Mouse (Mus musculus): ENCODE data around the gene Klf13. TPM values are rescaled to one million over a fixed set of nuclear protein-coding genes. Genes with fewer than 3 reads are reported as not detected.
A peak's percentile ranks its signal among the peaks of the same experiment; 100 is the strongest.

The Klf13 gene
- total RNA-seq, 2 experiments from 2014 or later: 200 to 216 TPM

DNA sequence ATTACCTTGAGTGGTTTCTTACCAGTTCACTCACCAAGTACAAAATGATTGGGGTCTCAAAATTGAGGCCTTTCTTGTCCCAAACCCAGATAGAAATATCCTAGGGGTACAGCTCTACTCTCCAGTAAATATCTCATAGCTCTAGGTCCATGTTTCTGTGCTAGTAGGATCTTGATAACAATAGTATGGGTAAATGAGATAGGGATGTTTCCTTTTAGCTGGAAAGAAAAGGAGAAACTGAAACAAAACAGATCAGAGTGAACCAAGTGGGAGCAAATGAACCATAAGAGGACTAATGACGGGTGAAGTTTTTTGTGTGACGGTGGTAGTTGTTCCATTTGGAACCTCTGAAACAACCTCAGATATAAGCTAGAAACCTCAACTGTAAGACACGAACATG is 2.3 kb upstream of the Klf13 start:
- Histone ChIP-seq H3K27ac (no peak overlapping the region), H3K4me3 (no peak overlapping the region)
- no peak for TF ChIP-seq CTCF (conservative IDR thresholded peaks at IDR 0.05)
- DNase-seq (ENCODE audit: low spot score in 2 of 2): no peak

DNA sequence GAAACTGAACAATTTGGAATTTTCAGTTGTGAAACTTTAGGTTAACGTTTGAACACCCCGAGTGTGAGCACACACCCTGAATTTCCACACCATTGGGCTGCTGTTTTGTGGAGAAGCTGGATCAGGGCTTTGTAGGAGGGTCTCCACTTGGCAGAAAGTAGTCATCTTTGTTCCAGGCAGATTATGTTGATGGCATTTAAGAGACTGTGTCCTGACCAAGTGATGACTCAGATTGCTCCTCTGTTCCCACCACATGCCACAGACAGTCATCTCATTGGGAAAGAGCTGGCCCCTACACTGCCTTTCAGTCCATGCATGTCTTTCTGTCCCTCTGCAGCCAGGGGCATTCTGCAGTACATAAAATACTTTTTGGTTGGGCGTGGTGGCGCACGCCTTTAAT is 1.6 kb upstream of the Klf13 start:
- DNase-seq (ENCODE audit: low spot score in 2 of 2): no peak
- TF ChIP-seq CTCF (conservative IDR thresholded peaks at IDR 0.05): no peak
- no peak overlapping the region for H3K4me3 ChIP-seq
- H3K27ac ChIP-seq: peak overlapping the region; percentile 100

DNA sequence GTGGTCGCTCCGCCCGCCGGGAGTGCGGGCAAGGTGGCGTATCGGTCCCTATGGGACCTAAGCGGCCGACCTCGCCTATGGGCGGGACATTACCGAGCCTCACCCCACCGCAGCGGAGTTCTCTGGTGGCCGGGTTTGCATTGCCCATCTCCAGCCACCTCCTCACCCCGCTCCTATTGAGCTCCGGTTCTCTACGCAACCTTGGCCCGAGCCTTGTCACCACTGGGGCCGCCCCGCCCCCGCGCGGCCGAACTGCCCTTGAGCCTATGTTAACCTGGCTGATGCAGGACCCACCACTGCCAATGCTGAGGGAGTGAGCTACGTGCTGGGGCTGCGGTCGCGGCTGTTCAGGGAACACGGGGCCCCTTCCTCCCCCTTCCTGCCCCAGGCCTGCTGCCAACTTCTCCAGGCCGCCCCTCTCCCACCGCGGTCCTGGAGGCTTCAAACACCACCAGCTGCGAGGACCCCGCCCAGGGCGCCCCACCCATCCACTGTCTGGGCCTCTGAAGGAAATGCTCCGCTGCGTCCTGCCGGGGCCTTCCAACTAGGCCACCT is 759 bp upstream of the Klf13 start:
- peak; percentile 36 for TF ChIP-seq CTCF (conservative IDR thresholded peaks at IDR 0.05)
- Histone ChIP-seq H3K27ac (peak overlapping the region; percentile 100), H3K4me3 (peak overlapping the region; percentile 94)
- DNase-seq (ENCODE audit: low spot score in 2 of 2): peak; percentile 37 to 42

DNA sequence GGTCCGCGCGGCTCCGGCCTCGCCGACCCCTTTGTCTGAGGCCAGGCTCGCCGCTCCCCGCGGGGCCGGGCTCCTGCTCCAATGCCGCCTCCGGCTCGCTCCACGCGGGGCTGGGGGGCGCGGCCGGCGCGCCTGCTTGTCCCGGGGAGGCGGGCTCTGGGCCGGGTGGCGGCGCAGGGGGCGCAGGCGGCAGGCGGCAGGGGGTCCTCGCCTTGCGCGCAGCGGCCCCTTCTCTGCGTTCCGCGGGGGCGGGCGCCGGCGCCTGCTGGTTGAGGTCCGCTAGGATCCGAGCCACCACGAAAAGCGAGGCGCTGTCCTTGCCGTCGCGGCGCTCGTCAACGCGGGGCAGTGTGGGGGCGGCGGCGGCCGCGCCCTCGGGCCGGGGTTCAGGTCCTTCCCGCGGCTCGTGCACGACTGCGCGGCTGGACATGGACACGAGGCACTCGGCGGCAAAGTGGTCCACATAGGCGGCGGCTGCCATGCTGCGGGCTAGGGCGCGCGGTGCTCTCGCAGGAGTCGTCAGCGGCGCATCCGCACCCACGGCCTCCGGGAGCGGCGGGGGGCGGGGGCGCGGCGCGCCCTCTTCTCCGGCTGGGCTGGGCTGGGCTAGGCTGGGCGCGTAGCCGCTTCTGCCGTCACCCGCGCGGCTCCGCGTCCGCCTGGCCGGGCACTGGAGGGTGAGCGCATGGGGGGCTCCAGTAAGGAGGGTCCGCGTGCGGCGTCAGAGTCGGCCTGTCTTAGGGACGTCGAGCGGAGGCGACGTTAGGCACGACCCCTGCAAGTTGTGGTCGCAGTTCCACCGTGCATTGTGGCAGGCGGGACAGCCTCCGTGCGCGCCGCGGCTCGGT is 425 bp downstream of the Klf13 start:
- Histone ChIP-seq H3K27ac (peak overlapping the region; percentile 100), H3K4me3 (peak overlapping the region; percentile 94)
- TF ChIP-seq CTCF (conservative IDR thresholded peaks at IDR 0.05): no peak
- peak; percentile 44 to 58 for DNase-seq (ENCODE audit: low spot score in 2 of 2)

DNA sequence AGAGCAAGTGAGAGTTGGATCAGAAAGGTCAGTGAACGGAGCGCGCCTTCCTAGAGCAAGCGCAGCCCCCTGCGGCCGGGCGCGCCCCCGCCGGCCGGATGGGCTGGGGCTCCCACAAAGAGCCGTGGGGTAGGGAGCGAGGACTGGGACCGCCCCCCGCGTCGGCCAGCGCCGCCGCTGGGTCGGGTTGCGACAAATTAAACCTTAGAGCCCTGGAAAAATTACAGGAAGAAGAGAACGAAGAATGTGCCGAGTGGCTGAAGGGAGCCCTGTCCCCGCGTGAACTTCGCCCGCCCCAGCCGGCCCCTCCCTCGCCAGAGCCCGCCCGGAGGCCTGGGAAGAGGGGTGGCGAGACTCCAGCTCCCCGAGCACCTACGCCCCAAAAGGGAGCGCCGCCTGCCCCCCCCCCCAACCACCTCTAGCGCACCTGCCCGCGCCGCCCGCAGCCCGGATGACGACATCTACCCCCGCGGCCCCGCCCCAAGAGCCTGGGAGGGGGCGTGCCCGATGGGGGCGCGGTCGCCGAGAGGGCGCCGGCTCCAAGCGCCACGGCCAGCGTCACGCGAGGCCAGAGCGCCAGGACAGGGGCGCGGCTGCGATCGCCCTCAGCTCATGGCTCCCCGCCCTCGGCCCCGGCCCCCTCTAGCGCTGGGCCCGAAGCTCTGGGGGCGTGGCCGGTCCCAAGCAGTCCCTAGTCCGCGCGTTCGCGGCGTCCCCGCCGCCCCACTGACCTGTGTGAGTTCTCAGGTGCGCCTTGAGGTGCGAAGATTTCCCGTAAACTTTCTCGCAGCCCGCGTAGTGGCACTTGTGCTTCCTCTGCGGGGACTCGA is 1.3 kb downstream of the Klf13 start:
- Histone ChIP-seq H3K27ac (peak overlapping the region; percentile 100), H3K4me3 (peak overlapping the region; percentile 94)
- peak; percentile 30 for TF ChIP-seq CTCF (conservative IDR thresholded peaks at IDR 0.05)
- DNase-seq (ENCODE audit: low spot score in 2 of 2): peak; percentile 29 to 53

DNA sequence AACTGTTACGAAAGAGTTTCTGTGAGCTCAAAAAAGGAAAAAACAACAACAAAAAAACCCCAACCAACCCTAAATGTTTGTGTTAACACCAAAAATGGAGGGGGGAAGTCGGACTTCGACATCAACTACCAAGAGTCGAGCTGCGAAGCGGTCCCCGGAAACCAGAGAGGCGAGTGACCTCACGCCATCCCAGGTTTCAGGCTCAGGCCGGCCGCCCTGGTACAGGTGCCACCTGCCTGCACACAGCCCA is 1.8 kb downstream of the Klf13 start:
- no peak for DNase-seq (ENCODE audit: low spot score in 2 of 2)
- Histone ChIP-seq H3K4me3 (peak overlapping the region; percentile 94), H3K27ac (peak overlapping the region; percentile 100)
- TF ChIP-seq CTCF (conservative IDR thresholded peaks at IDR 0.05): no peak

DNA sequence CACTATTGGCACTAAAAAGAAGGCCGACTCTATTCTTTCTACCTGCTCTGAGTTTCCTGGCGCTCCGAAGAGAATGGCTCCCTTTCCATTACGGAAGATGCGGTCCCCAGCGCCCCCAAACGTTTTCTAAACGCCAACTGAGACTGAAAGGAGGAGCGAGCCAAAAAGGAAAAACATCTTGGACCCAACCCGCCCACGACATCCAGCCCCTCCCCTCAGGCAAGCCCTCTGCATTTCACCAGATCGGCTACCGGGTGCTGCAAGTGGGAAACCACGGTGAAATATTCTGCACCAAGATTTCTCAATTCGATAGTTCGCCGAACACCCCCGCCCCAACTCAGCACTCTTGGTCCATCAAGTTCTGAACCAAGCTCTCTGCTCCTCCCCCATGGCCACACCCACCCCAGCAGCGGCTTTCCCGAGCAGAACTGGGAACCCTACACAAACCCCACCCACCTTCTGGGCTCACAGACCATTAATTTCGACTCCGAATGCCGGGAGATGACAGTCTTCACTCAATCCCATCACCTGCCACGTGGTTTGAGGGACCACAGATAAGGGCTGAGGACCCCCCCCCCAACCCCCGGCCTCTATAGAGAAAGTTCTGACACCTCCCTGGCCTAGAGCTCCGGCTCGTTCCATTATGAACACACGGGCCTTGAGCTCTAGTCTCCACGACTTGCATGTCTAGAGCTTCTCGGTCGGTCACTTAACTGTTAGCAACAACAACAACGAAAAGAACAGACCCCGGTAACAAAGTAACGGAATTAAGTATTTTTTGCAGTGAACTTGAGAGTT is 2.3 kb downstream of the Klf13 start:
- peak; percentile 69 for TF ChIP-seq CTCF (conservative IDR thresholded peaks at IDR 0.05)
- peak overlapping the region; percentile 100 for H3K27ac ChIP-seq
- peak overlapping the region; percentile 94 for H3K4me3 ChIP-seq
- peak; percentile 73 to 83 for DNase-seq (ENCODE audit: low spot score in 2 of 2)

DNA sequence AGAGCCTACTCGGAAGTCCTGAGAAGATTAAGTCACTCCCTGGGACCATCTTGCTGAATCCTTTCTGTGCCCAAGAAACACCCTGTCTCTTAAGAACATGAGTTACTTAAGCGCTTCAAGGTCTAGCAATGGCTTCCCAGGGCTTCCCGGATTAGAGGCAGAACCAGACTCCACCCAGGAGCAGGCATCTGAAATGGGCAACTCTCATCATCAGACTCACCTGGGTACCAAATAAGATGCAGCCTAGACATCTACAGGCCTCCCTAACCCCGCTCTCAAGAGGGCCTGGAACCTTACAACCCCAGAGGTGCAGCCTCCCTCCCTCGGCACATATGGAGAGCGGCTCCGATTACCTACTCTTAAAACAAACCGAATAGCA is 2.9 kb downstream of the Klf13 start:
- DNase-seq (ENCODE audit: low spot score in 2 of 2): no peak
- Histone ChIP-seq H3K4me3 (peak overlapping the region; percentile 94), H3K27ac (peak overlapping the region; percentile 100)
- TF ChIP-seq CTCF (conservative IDR thresholded peaks at IDR 0.05): no peak

DNA sequence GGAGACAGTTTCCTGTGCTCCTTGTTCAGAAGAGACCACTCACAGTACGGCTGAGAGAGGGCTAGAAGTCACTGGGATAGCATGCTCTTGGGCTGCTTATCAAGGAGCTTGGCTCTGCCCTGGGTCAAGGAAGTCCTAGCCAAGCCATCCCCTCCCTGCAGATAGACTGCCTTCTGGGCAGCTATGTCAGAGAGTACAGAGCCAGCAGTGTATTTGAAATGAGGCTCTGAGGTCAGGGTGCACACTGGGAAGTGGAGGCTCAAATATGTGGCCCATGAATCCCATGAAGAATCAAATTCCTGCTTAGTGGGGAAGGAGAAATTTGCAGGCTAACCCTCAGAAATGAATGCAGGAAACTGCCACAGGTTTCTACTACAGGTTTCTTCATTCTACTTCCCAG is 4.2 kb downstream of the Klf13 start:
- H3K27ac ChIP-seq: peak overlapping the region; percentile 100
- no peak for TF ChIP-seq CTCF (conservative IDR thresholded peaks at IDR 0.05)
- H3K4me3 ChIP-seq: peak overlapping the region; percentile 94
- DNase-seq (ENCODE audit: low spot score in 2 of 2): no peak

DNA sequence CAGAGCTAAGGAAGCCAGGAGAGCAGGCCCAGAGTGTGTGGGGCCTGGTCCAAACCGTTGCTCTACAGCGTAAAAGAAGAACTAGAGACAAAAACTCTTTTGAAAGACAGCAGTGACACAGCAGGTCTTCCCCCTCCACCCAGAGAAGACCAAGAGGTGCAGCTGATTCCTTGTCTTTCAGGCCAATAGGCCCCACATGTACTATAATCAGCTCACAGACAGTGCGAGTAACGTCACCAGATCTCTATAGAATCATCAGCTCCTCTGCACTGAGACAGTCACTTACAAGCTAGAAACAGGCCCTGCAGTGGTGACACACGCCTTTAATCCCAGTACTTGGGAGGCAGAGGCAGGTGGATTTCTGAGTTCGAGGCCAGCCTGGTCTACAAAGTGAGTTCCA is 4.8 kb downstream of the Klf13 start:
- TF ChIP-seq CTCF (conservative IDR thresholded peaks at IDR 0.05): no peak
- Histone ChIP-seq H3K4me3 (no peak overlapping the region; the same call in 1 of the 2 replicates), H3K27ac (peak overlapping the region; percentile 100)
- DNase-seq (ENCODE audit: low spot score in 2 of 2): no peak

DNA sequence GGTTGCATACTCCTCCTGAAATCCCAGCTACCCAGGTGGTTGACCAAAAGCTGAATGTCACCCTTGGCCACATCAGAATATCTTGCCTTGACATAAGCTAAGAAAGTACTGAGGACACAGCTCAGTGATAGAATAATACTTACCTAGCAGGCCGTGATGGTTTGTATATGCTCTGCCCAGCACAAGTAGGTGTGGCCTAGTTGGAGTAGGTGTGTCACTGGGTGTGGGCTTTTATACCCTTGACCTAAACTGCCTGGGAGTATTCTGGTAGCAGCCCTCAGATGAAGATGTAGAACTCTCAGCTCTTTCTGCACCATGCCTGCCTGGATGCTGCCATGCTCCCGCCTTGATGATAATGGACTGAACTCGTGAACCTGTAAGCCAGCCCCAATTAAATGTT is 6.3 kb downstream of the Klf13 start:
- DNase-seq (ENCODE audit: low spot score in 2 of 2): no peak
- Histone ChIP-seq H3K27ac (no peak overlapping the region), H3K4me3 (no peak overlapping the region)
- TF ChIP-seq CTCF (conservative IDR thresholded peaks at IDR 0.05): no peak

DNA sequence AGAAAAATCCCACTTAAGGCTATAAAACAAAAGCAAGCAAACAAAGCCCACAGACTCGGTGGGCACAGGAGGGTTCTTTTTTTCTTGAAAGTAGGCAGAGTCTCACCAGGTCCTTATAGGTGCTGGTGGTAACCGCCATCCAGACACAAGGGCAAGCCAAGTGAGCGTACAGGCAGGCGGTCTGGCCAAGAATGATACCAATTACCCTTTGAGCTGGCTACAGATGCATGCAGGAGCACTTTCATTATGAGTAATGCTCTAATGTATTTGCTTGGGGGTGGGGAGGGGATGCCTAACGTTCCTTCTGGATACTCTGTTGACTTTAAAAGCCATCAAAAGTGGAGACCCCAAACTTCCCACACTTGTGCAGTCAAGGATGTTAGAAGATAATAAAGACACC is 7.9 kb downstream of the Klf13 start:
- no peak overlapping the region for H3K4me3 ChIP-seq

DNA sequence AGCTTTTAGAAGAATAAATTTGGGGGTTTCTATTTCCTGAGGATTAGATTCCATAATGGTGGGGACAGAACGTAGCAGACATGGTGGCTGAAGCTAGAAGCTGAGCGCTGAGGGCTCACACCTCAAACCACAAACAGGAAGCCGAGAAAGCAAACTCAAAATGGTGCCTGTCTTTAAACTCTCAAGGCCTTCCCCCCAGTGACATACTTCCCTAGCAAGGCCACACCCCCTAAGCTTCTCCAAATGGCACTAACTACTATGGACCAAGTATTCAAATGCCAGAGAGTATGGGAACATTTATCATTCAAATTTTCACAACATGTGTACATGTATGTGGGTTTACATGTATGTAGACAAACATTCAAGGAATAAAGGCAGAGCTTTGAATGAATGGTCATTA is 8.6 kb downstream of the Klf13 start:
- no peak for TF ChIP-seq CTCF (conservative IDR thresholded peaks at IDR 0.05)
- peak overlapping the region; percentile 82 for H3K27ac ChIP-seq
- H3K4me3 ChIP-seq: no peak overlapping the region
- DNase-seq (ENCODE audit: low spot score in 2 of 2): no peak

More for the DNA sequence above, 7.9 kb downstream of the Klf13 start:
- no peak for DNase-seq (ENCODE audit: low spot score in 2 of 2)
- peak overlapping the region; percentile 82; the same call in 1 of the 2 replicates for H3K27ac ChIP-seq
- TF ChIP-seq CTCF (conservative IDR thresholded peaks at IDR 0.05): no peak

Measured in layer of hippocampus, adult 2 months (tissue).